Mouse (Mus musculus): ENCODE data around the gene Ptprd. TPM values are rescaled to one million over a fixed set of nuclear protein-coding genes. Genes with fewer than 3 reads are reported as not detected.
A peak's percentile ranks its signal among the peaks of the same experiment; 100 is the strongest.

The Ptprd gene
- polyA plus RNA-seq, 1 experiment from 2014 or later: 10.0 TPM

DNA sequence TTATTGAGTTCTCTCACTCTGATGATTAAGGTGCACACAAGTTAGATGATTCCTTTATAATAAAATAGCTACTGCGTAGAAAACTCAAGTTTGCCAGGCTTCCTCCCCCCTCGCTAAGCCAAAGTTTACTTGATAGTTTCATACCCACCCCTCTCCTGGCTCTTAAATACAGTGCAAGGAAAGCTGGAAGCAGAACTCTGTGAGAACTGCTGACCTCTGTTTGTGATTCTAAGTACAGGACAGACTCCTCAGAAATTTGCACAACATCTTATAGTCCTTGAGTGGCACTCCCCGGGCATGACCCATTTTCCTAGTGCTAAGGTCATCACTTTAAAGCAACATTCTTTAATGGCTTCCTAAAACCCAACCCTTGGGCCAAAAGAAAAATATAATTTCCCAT is 2196.7 kb downstream of the Ptprd start:
- Histone ChIP-seq H3K27ac (ENCODE audit: low read length) (no peak overlapping the region), H3K9me3 (replicated peaks; ENCODE audit: control insufficient read depth, low read length) (no peaks in the 10 kb centered on the region), H3K36me3 (ENCODE audit: control insufficient read depth, insufficient read depth) (0 out of 2 replicates have a peak, but pooled peaks cover 3% of the 10 kb centered on the region), H3K27me3 (ENCODE audit: control insufficient read depth, insufficient read depth, low read length) (no peaks in the 10 kb centered on the region), H3K4me1 (ENCODE audit: control insufficient read depth, insufficient read depth, low read length) (no peaks in the 10 kb centered on the region), H3K9ac (ENCODE audit: low read length) (no peak overlapping the region), H3K4me2 (ENCODE audit: low read depth, low read length) (no peak overlapping the region), H3K4me3 (ENCODE audit: low read length) (no peak overlapping the region)
- 95% methylated on average over 3 of the region's 3 CpGs for WGBS
- no peak for ATAC-seq (replicated peaks; ENCODE audit: extremely low read depth, insufficient read depth, low FRiP score)

DNA sequence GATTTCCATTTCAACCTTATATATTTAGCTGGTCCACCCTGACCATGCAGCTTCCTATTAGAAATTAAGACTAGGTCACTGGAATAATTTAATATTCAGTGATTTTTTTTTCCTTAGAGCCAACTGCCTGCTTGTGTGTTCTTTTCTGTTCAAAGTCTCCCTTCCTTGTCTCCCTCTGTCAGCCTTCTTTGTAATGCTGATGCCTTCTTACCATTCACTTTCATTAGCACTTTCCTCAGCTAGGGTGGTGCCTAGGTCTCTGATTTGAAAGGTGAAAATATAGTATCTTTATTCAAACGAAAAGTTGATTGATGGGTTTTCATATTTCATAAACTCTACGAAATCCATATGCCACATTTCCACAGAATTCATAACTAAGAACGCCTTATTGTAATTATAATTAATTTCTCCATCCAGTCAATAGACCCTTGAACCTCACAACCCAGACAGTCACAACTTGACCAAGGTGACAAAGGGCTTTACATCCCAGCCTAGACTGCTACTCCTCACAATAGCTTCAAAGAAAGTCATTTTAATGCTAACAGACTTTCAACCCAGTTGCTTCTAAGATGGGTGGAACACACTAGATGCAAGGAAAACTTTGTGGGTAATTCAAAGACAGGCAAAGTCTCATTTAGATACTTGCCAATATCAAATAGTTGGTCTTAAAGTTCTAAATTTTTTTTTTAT is 2197.5 kb downstream of the Ptprd start:
- Histone ChIP-seq H3K27me3 (ENCODE audit: control insufficient read depth, insufficient read depth, low read length) (no peaks in the 10 kb centered on the region), H3K4me2 (ENCODE audit: low read depth, low read length) (no peak overlapping the region), H3K27ac (ENCODE audit: low read length) (no peak overlapping the region), H3K4me1 (ENCODE audit: control insufficient read depth, insufficient read depth, low read length) (no peaks in the 10 kb centered on the region), H3K4me3 (ENCODE audit: low read length) (no peak overlapping the region), H3K9ac (ENCODE audit: low read length) (no peak overlapping the region), H3K9me3 (replicated peaks; ENCODE audit: control insufficient read depth, low read length) (no peaks in the 10 kb centered on the region), H3K36me3 (ENCODE audit: control insufficient read depth, insufficient read depth) (0 out of 2 replicates have a peak, but pooled peaks cover 3% of the 10 kb centered on the region)
- no peak for ATAC-seq (replicated peaks; ENCODE audit: extremely low read depth, insufficient read depth, low FRiP score)
- WGBS: 67% methylated on average over 3 of the region's 3 CpGs

DNA sequence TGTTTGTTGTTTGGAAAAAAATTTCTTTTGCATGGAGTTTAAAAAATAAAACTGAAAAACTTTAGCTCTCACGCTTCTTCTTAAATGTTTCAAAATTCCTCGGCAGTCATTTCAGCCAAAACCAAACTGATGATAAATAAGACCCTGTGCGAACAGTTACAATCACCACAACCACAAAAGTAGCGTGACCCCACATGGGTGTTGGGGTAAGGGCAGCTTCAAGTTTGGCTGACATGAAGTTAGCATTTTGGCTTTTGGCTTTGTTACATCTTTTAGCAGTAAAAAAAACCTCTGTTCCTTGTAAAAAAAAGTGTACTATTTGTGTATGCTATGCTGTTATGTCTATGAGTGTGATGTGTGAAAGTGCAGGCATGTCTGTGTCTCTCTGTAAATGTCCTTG is 2203.2 kb downstream of the Ptprd start:
- no peak overlapping the region for H3K9ac ChIP-seq (ENCODE audit: low read length)
- no peak for ATAC-seq (replicated peaks; ENCODE audit: extremely low read depth, insufficient read depth, low FRiP score)
- no peak overlapping the region for H3K27ac ChIP-seq (ENCODE audit: low read length)
- H3K4me2 ChIP-seq (ENCODE audit: low read depth, low read length): no peak overlapping the region
- peaks cover 6% of the 10 kb centered on the region for H3K4me1 ChIP-seq (ENCODE audit: control insufficient read depth, insufficient read depth, low read length)
- H3K9me3 ChIP-seq (replicated peaks; ENCODE audit: control insufficient read depth, low read length): no peaks in the 10 kb centered on the region
- WGBS: 81% methylated on average over 4 of the region's 4 CpGs
- H3K36me3 ChIP-seq (ENCODE audit: control insufficient read depth, insufficient read depth): 0 out of 2 replicates have a peak, but pooled peaks cover 3% of the 10 kb centered on the region
- no peak overlapping the region for H3K4me3 ChIP-seq (ENCODE audit: low read length)
- H3K27me3 ChIP-seq (ENCODE audit: control insufficient read depth, insufficient read depth, low read length): no peaks in the 10 kb centered on the region

DNA sequence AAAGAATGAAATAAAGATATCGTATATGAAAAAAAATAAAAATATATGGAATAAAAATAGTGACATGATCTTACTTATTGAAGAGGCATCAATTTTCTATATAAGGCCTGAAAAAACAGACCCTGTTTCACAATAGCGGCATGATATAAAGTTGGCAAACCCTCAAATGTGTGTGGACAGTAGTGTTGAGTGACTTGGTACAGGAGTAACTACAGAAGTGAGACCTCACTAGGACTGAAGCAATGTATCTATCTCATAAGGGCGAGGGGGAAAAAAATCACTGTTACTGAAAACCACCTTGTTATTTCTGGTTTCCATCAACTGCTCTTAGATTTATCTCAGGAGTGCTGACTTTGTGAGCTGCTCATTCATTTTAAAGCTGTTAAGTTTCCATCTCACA is 2204.5 kb downstream of the Ptprd start:
- H3K4me2 ChIP-seq (ENCODE audit: low read depth, low read length): peak overlapping the region; percentile 37; the same call in 1 of the 2 replicates
- H3K9me3 ChIP-seq (replicated peaks; ENCODE audit: control insufficient read depth, low read length): no peaks in the 10 kb centered on the region
- no peak overlapping the region for H3K9ac ChIP-seq (ENCODE audit: low read length)
- H3K4me1 ChIP-seq (ENCODE audit: control insufficient read depth, insufficient read depth, low read length): peaks cover 6% of the 10 kb centered on the region
- H3K27ac ChIP-seq (ENCODE audit: low read length): peak overlapping the region; percentile 61; the same call in 1 of the 2 replicates
- no peaks in the 10 kb centered on the region for H3K27me3 ChIP-seq (ENCODE audit: control insufficient read depth, insufficient read depth, low read length)
- ATAC-seq (replicated peaks; ENCODE audit: extremely low read depth, insufficient read depth, low FRiP score): no peak
- WGBS: 39% methylated on average over 3 of the region's 3 CpGs
- 0 out of 2 replicates have a peak, but pooled peaks cover 3% of the 10 kb centered on the region for H3K36me3 ChIP-seq (ENCODE audit: control insufficient read depth, insufficient read depth)
- no peak overlapping the region for H3K4me3 ChIP-seq (ENCODE audit: low read length)

DNA sequence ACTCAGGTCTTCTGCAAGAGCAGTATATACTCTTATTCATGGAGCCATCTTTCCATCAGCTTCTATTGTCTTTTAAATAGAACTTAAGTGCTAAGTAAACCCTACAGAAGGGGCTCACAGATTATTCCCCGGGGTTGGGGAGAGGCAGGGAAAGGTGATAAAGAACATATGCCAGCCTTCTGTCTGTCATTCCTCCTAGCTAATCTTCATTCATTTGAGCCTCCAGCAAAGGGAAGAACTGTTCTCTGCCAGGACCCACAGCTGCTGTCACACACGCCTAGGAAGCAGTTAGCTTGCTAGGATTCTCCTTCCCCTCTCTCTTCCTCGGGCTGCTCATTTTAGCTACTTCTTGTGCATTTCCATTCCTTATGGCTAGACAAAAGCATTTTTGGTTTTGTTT is 2205.0 kb downstream of the Ptprd start:
- peak overlapping the region; percentile 61 for H3K27ac ChIP-seq (ENCODE audit: low read length)
- H3K4me2 ChIP-seq (ENCODE audit: low read depth, low read length): peak overlapping the region; percentile 37; the same call in 1 of the 2 replicates
- no peak overlapping the region for H3K9ac ChIP-seq (ENCODE audit: low read length)
- no peaks in the 10 kb centered on the region for H3K27me3 ChIP-seq (ENCODE audit: control insufficient read depth, insufficient read depth, low read length)
- H3K4me3 ChIP-seq (ENCODE audit: low read length): no peak overlapping the region
- peaks cover 6% of the 10 kb centered on the region for H3K4me1 ChIP-seq (ENCODE audit: control insufficient read depth, insufficient read depth, low read length)
- H3K9me3 ChIP-seq (replicated peaks; ENCODE audit: control insufficient read depth, low read length): no peaks in the 10 kb centered on the region
- WGBS: 24% methylated on average over 3 of the region's 3 CpGs
- no peak for ATAC-seq (replicated peaks; ENCODE audit: extremely low read depth, insufficient read depth, low FRiP score)
- 0 out of 2 replicates have a peak, but pooled peaks cover 3% of the 10 kb centered on the region for H3K36me3 ChIP-seq (ENCODE audit: control insufficient read depth, insufficient read depth)

DNA sequence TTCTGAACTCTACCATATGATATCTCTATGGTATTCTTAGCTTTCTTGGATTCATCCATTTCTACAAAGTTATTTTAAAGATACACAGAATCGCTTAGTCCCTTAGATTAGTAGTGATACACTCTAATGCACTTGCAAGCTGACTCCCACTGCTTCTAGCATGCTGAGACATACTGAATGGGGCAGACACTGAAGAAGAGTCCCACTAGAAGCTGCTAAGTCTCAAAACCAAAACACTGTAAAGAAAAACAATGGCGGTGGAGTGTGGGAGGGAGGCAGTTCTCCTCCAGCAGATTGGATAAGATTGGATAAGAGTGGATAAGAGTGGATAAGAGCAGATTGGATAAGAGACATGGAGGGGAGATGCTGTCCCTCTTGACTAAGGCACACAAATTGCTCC is 2207.6 kb downstream of the Ptprd start:
- Histone ChIP-seq H3K4me1 (ENCODE audit: control insufficient read depth, insufficient read depth, low read length) (peaks cover 6% of the 10 kb centered on the region), H3K4me3 (ENCODE audit: low read length) (no peak overlapping the region), H3K9me3 (replicated peaks; ENCODE audit: control insufficient read depth, low read length) (no peaks in the 10 kb centered on the region), H3K27ac (ENCODE audit: low read length) (no peak overlapping the region), H3K36me3 (ENCODE audit: control insufficient read depth, insufficient read depth) (no peaks in the 10 kb centered on the region), H3K4me2 (ENCODE audit: low read depth, low read length) (no peak overlapping the region), H3K27me3 (ENCODE audit: control insufficient read depth, insufficient read depth, low read length) (no peaks in the 10 kb centered on the region), H3K9ac (ENCODE audit: low read length) (no peak overlapping the region)
- 69% methylated on average over 2 of the region's 2 CpGs for WGBS
- ATAC-seq (replicated peaks; ENCODE audit: extremely low read depth, insufficient read depth, low FRiP score): no peak

DNA sequence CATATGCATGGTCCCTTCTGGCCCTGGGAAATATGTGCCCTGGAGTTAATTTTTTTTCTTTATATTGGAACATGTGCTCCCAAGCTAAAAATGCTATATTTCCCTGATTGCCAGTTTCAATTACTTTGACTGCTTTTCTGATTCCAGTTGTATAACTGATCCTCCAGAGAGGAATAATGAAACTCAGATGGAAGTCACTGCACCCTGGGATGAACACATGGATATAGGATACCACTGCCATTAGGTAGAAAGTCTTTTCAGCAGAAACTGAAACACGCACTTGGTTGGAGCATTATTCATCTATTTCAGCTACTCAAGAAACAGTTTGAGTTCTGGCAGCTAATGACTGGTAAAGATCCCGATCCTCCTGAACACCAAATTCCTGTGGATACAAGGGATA is 2211.5 kb downstream of the Ptprd start:
- Histone ChIP-seq H3K4me2 (ENCODE audit: low read depth, low read length) (no peak overlapping the region), H3K9ac (ENCODE audit: low read length) (no peak overlapping the region), H3K27ac (ENCODE audit: low read length) (no peak overlapping the region), H3K36me3 (ENCODE audit: control insufficient read depth, insufficient read depth) (no peaks in the 10 kb centered on the region; the same call in 1 of the 2 replicates), H3K27me3 (ENCODE audit: control insufficient read depth, insufficient read depth, low read length) (no peaks in the 10 kb centered on the region), H3K4me1 (ENCODE audit: control insufficient read depth, insufficient read depth, low read length) (no peaks in the 10 kb centered on the region), H3K4me3 (ENCODE audit: low read length) (no peak overlapping the region), H3K9me3 (replicated peaks; ENCODE audit: control insufficient read depth, low read length) (no peaks in the 10 kb centered on the region)
- WGBS: 91% methylated on average over 2 of the region's 2 CpGs
- no peak for ATAC-seq (replicated peaks; ENCODE audit: extremely low read depth, insufficient read depth, low FRiP score)

DNA sequence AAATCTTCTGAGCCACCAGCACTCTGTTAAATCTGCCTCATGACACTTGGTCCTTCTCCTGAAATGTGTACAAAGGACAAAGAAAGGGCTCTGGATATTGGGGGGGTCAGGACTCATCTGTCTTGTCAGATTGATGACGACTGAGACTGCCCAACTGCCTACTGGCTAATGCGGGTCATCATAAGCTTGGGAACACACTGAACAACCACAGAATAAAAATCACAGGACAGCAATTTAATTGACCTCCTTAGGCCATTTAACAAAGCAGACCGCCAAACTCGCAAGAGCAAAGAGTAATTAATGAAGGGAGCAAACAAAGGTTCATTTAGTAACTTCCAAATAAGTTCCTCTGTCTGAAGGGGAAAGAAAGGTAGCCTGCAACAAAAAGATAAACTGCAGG is 2215.9 kb downstream of the Ptprd start:
- no peaks in the 10 kb centered on the region for H3K27me3 ChIP-seq (ENCODE audit: control insufficient read depth, insufficient read depth, low read length)
- H3K4me2 ChIP-seq (ENCODE audit: low read depth, low read length): no peak overlapping the region
- H3K4me3 ChIP-seq (ENCODE audit: low read length): no peak overlapping the region
- no peaks in the 10 kb centered on the region; the same call in 1 of the 2 replicates for H3K36me3 ChIP-seq (ENCODE audit: control insufficient read depth, insufficient read depth)
- H3K9ac ChIP-seq (ENCODE audit: low read length): no peak overlapping the region
- no peaks in the 10 kb centered on the region for H3K9me3 ChIP-seq (replicated peaks; ENCODE audit: control insufficient read depth, low read length)
- ATAC-seq (replicated peaks; ENCODE audit: extremely low read depth, insufficient read depth, low FRiP score): no peak
- no peaks in the 10 kb centered on the region for H3K4me1 ChIP-seq (ENCODE audit: control insufficient read depth, insufficient read depth, low read length)
- 68% methylated on average over 4 of the region's 4 CpGs for WGBS
- no peak overlapping the region for H3K27ac ChIP-seq (ENCODE audit: low read length)

DNA sequence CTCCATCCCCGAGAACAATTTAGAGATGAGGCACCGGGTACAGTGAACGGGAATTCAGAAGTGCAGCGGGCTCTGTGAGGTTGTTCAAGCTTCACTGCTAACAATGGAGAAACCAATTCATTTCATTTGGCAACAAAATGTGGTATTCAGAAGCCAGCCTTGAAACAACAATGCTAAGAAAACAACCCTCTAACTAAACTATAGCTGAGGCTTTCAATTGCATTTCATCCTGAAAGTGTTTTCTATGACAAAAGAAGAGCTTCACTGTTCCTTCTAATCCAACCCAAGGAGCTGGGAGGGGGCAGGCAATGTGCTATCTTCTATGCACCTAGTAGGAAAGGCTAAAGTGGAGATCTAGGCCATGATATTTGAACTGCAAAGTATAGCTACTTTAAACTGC is 2217.2 kb downstream of the Ptprd start:
- no peak overlapping the region for H3K4me3 ChIP-seq (ENCODE audit: low read length)
- 88% methylated on average over 4 of the region's 4 CpGs for WGBS
- H3K9ac ChIP-seq (ENCODE audit: low read length): no peak overlapping the region
- no peaks in the 10 kb centered on the region for H3K27me3 ChIP-seq (ENCODE audit: control insufficient read depth, insufficient read depth, low read length)
- H3K36me3 ChIP-seq (ENCODE audit: control insufficient read depth, insufficient read depth): no peaks in the 10 kb centered on the region; the same call in 1 of the 2 replicates
- H3K27ac ChIP-seq (ENCODE audit: low read length): no peak overlapping the region
- no peaks in the 10 kb centered on the region for H3K9me3 ChIP-seq (replicated peaks; ENCODE audit: control insufficient read depth, low read length)
- H3K4me1 ChIP-seq (ENCODE audit: control insufficient read depth, insufficient read depth, low read length): no peaks in the 10 kb centered on the region
- ATAC-seq (replicated peaks; ENCODE audit: extremely low read depth, insufficient read depth, low FRiP score): no peak
- H3K4me2 ChIP-seq (ENCODE audit: low read depth, low read length): no peak overlapping the region

Data from heart, embryonic 16.5 days (tissue).